Comparison of ENCODE assay signal across 14 mouse cellular contexts in the genomic region with DNA sequence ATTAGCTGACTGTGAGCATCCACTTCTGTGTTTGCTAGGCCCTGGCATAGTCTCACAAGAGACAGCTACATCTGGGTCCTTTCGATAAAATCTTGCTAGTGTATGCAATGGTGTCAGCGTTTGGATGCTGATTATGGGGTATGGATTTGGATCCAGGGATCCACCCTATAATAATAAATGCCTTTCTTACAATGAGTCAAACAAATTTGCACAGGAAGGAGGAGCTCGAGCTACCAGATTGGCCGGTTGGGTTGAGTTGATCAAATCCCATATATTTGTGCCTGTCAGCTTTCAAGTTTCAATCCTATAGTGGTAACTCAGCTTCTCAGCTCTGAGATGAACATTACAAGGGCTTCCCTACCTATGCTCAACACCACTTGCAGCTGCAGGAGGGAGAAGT. TPM values are rescaled to one million over a fixed set of nuclear protein-coding genes. Genes with fewer than 3 reads are reported as not detected.
"Had no signal": no experiment of that assay in that cellular context is flagged by ENCODE, and none has a peak within 500 bp of the region (broad histone marks: within the 10 kb centered on the region; RNA-seq: fewer than 3 reads in every experiment).

A gene (plus strand): TSS at position 301 of the 400 bp plus-strand sequence.

RNA-seq across cellular contexts. Expression of the gene that starts here (rescaled TPM):
- total RNA-seq: megakaryocyte progenitor cell, adult 5-6 weeks; midbrain, postnatal 0 days; neutrophil, adult 5-6 weeks had no signal
- polyA plus RNA-seq: liver, embryonic 14.5 days; liver, embryonic 16.5 days; lung, postnatal 0 days; macrophage; midbrain, embryonic 11.5 days; midbrain, embryonic 13.5 days; midbrain, embryonic 15.5 days; midbrain, postnatal 0 days; neural tube, embryonic 12.5 days; neural tube, embryonic 14.5 days; small intestine, adult 2 months; stomach, embryonic 14.5 days had no signal
